Mouse (Mus musculus): ENCODE data around the gene Tubal3.
"Not testable (repeated sequence)": the region's sequence is repeated elsewhere in the genome, so short reads cannot be mapped to it uniquely, and the experiment has no call there.

The Tubal3 gene

GRCm38 (mm10) chr13:3917571-3918311, at the start of gene Tubal3, which contains the start of gene Net1:
Gene Tubal3, plus strand, starts transcription at chr13:3918274.
Gene Net1, minus strand, starts transcription at chr13:3918220.
- DNase-seq (ENCODE audit: low spot score), result peak; percentile 86

GRCm38 (mm10) chr13:3869901-3870300, 48.2 kb upstream of the Tubal3 start:
- DNase-seq (ENCODE audit: low spot score), result no peak

DNA sequence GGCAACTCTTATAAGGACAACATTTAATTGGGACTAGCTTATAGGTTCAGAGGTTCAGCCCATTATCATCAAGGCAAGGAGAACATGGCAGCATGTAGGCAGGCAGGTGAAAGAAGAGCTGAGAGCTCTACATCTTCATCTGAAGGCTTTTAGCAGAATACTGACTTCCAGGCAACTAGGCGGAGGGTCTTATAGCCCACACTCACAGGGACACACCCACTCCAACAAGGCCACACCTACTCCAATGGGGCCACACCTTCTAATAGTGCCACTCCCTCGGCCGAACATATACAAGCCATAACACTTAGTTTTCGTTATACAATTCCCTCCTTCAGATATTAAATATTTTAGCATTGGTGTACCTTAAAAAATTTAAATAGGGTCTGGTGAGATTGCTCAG, 45.2 kb upstream of the Tubal3 start:
- DNase-seq (ENCODE audit: low spot score), result no peak

- no peak for DNase-seq (ENCODE audit: low spot score)
Measured at GRCm38 (mm10) chr13:3876448-3876847, 41.6 kb upstream of the Tubal3 start.

- DNase-seq (ENCODE audit: low spot score), result no peak
Measured at GRCm38 (mm10) chr13:3877185-3877584, 40.9 kb upstream of the Tubal3 start.

DNA sequence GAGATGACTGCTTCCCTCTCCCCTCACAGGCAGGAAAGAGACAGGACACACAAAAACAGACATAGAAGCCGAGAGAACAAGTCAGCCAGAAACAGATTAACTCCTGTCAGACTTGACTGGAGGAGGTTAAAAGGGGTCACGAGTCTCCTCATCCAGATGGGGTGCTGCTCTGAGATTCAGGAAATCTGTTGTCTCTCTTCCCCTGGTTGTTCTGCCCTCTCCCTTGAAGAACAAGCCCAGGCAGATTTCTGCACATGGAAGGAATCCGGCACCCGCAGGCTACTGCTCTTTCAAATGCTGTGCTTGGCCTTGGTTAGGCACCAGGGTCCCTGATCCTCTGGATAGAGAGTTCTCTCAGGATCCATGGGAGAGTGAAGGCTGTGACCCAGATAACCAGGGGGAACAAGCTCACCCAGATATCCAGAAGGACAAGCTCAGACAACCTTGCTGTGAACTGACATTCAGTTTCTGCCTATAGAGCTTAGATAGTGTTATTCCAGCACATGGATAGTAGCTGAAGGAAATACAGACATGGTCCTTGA, 40.3 kb upstream of the Tubal3 start:
- no peak for DNase-seq (ENCODE audit: low spot score)

DNA sequence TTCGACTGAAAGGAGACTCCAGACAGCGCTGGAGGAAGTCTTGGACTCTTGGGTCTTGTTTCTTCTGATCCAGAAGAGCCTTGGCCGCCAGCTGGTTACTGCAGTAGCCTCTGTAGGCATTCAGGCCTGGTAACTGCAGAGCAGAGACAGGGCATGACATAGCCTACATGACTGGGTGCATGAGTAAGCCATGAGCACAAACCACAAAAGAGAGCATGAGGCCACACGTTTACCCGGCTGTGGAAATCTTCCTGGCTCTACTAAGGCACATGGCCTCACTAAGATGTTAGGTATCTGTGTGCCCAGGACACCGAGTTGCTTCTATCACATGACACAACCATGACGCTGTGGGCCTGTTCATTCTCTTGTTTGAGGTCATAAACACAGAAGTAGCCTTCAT, 31.4 kb upstream of the Tubal3 start:
- DNase-seq (ENCODE audit: low spot score), result no peak

GRCm38 (mm10) chr13:3889111-3889510, 29.0 kb upstream of the Tubal3 start:
- DNase-seq (ENCODE audit: low spot score), result no peak

DNA sequence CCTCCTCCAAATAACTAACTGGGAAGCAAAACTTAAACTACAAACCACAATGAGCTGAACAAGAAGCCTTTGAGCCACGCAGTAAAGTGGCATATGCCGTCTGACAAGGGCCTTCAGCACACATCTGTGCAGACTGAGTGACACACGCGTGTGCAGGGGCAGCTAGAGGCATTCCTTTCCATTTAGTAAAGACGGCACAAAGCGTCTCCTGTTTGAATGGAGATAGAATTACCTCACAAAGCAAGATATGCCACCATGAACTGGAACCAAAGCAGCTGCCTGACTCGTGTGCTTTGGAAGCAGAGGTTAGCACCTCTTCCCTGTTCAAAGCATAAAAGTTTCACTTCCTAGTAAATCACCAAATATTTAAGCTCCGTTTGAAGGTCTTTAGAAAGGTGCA, 28.0 kb upstream of the Tubal3 start:
- DNase-seq (ENCODE audit: low spot score), result no peak

GRCm38 (mm10) chr13:3891479-3892087, 26.5 kb upstream of the Tubal3 start:
- DNase-seq (ENCODE audit: low spot score), result no peak

- DNase-seq (ENCODE audit: low spot score), result peak; percentile 6
Measured at GRCm38 (mm10) chr13:3892601-3893000, 25.5 kb upstream of the Tubal3 start.

DNA sequence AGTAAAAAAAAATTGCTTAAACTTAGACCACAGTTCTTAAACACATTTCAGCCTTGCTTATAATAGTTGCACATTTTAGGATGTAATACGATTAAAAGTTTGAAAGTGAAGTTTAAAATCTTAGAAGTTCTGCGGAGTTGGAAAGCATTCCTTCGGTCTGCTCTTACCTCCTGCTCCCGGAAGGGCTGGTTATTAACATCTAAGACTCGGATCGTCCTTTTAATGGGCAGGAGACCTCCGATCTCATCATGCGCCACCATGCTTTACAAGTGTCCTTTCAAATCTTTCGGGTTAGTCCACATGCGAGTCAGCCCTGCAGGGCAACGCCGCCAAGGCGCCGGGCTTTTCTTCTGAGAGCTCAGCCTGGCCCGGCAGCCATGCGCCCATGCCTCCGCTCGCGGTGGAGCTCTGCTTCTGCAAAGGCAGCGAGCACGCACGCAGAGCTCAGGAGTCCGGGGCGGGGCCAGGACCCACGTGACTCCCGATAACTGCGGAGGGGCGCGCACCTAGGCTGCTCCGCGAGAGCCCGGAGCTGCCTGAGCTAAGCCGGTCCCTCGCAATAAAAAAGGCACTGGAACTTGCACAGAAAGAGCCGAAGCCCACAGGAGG, 24.8 kb upstream of the Tubal3 start:
- DNase-seq (ENCODE audit: low spot score), result peak; percentile 92

DNA sequence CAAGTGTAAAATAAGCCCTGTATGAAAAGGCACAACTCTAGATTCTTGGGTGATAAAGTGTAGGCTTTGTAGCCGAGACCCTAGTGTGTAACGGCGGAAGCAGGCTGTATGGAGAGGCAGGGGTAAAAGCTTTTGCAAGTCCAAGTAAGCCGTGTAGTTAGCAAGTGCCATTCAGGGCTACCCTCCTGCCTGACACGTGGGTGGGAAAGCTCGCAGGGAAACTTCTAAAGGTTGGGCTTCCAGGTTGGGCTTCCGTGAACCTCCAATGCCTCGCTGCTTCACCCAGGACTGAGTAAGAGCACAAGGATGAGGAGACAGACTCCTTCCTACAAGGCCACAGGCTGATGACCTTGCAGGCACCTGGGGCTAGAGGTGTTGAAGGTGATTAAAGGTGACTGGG, 23.5 kb upstream of the Tubal3 start:
- DNase-seq (ENCODE audit: low spot score), result no peak

DNA sequence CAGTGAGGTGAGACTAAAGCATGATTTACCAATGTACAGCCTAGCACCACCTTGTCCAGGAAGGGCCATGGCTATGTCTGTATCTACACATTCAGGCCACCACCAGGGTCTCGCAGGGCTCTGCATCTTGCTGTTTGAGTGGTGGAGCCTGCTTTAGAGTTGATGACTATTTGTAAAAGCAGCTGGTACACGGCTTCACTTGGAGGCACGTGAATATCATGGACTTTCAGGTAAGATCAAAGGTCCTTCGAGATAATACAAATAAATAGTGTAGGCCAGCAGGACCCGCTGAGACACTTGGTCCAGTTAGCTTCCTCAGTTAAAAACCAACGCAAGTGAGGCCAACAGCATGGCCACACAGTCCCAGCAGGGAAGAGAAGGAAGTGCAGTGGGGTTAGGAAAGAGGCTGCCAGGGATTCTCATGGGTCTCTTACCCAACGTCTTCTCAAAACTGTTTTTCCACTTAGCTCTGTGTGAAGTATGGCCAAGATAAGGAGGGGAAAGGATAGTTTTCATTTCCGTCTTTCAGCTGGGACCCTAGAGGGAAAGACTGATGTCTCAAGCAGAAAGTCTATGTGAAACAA, 22.6 kb upstream of the Tubal3 start:
- DNase-seq (ENCODE audit: low spot score), result no peak

DNA sequence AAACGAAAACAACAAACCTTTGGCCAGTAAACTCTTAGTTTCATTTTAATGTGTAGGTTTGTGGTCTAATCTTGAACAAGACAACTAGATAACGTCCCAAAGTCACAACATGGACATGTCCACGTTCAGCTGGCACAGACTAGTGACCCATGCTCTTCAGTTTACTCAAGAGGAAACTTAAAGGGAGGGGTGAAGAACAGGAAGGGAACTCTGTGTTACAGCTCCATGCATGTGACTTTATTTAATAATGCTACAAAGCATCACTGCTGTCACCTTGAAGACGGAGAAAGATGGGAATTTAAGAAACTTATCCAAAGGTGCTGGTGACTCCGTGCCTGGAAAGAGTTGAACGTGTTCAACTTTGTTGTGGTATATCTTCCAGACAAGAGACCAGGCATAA, 22.0 kb upstream of the Tubal3 start:
- no peak for DNase-seq (ENCODE audit: low spot score)

- DNase-seq (ENCODE audit: low spot score), result peak; percentile 71
Measured at GRCm38 (mm10) chr13:3896913-3897312, 21.2 kb upstream of the Tubal3 start.

DNA sequence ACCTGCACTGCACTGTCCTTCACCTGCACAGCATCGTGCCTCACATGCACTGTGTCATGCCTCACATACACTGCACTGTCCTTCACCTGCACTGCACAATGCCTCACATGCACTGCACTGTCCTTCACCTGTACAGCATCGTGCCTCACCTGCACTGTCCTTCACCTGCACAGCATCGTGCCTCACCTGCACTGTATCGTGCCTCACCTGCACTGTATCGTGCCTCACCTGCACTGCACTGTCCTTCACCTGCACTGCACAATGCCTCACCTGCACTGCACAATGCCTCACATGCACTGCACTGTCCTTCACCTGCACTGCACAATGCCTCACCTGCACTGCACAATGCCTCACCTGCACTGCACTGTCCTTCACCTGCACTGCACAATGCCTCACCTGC, 19.9 kb upstream of the Tubal3 start:
- not testable (repeated sequence) for DNase-seq (ENCODE audit: low spot score)

DNA sequence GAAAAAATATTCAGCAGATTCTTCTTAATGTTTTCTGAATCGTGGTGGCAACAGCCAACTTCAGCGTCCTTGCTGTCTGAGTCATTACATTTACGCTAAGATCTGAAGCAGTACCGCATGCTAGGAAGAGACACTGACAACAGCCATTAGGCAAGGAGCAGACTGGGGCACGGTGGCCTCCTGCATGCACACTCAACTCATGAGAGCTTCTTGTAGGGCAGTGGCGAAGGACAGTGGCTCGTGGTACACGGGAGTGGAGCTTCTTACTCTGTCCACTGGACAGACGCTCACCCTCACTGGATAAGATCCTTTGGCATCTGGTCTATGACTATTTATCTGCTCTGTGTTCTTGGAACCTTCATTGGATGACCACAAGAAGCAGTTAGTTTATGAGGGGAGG, 18.8 kb upstream of the Tubal3 start:
- no peak for DNase-seq (ENCODE audit: low spot score)

DNA sequence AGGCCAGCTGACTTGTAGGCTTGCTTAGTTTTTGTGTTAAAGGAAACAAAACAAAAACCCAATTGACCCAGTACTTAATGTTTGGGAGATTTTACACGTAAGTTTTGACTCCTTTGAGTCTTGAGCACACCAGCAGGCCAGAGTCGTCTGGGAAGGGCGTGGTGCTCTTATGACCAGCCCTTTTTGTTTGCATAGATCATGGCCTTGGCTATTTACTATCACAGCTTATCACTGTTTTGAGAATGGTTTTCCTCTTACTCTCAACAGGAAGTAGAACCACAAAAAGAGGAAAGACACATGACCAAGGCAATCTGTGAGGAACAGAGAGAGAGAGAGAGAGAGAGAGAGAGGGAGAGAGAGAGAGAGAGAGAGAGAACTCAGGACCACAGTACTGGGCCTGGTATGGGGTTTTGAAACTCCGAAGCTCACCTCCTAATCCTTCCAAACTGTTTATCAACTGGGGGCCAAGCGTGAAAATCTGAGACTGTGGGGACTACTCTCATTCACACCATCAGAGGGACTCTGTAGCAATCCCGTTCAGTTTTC, 10.8 kb upstream of the Tubal3 start:
- DNase-seq (ENCODE audit: low spot score), result no peak

GRCm38 (mm10) chr13:3908262-3908661, 9.8 kb upstream of the Tubal3 start:
- no peak for DNase-seq (ENCODE audit: low spot score)

DNA sequence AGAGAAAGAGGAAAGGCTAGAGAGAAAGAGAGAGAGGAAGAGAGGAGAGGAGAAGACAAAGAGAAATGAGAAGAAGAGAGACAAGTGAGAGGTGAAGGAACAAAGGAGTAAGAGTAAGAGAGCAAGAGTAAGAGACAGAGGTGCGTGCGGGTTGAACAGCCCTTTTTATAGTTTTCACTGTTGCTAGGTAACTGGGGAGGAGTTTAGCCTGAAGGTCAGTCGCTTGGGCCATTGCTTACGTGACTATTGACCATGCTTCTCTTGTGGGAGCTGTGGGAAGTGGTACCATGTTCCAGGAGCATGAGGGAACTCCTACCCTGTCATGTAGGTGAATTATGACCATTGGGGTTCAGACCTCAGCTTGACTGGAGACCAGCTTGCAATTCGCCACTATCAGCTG, 7.7 kb upstream of the Tubal3 start:
- no peak for DNase-seq (ENCODE audit: low spot score)

DNA sequence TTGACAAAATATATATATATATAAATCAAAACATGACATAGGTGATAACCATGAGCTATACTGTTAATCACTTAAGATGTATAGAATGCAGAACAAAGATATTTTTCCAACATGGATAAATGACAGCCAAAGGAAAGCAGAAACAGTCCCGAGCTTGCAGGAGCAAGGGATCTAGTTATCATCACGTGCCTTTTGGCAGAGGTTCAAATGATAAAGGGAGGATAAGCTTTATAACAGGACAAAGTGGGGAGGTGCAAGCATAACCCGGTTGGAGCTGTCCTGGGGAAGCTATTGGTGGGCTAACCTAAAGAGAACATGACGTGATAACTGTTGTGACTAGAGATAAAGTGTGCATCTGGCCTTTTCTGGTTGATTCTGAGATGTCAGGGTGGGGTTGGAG, 4.6 kb upstream of the Tubal3 start:
- DNase-seq (ENCODE audit: low spot score), result no peak

DNA sequence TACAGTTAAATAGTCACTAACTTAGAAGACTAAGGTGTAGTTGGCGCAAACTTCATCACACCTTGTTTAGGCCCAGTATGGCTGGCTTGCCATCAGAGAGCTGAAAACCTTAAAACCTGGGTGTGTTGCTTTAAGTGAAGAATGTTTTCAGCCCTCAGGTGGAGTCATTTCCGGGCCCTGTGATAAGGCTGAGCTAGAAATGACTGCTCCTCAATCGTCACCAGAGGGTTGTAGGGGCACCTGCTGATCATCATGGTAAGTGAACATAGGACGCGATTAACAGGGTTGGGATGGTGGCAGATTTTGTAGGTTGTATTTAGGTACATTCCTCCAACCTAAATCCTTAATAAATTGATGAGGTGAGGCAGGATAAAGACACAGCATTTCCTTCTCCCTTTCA, 6.4 kb downstream of the Tubal3 start:
- no peak for DNase-seq (ENCODE audit: low spot score)
